Mouse (Mus musculus) neural tube, embryonic 15.5 days (tissue): ENCODE data around the gene Gstp2. TPM values are rescaled to one million over a fixed set of nuclear protein-coding genes. Genes with fewer than 3 reads are reported as not detected.
"Not testable (repeated sequence)": the region's sequence is repeated elsewhere in the genome, so short reads cannot be mapped to it uniquely, and the experiment has no call there.

ENCODE experiments used
- ATAC-seq: fragments of 200-750 bp; cut with Nextera tagmentation; 2 replicates; pipeline ENCODE4 v1.8.0; 2017; ENCODE audit warnings: mild to moderate bottlenecking, moderate TSS enrichment, moderate library complexity; ENCODE audit not compliant: low FRiP score
- H3K27ac ChIP-seq: fragments of 300-500 bp; sonication (generic); replicated peaks from 2 replicates; pipeline ENCODE4 v1.5.1; 2015; ENCODE audit warnings: mild to moderate bottlenecking, inconsistent platforms
- H3K27me3 ChIP-seq: fragments of 300-500 bp; sonication (generic); replicated peaks from 2 replicates; pipeline ENCODE4 v1.6.1; 2015; ENCODE audit warnings: inconsistent platforms
- H3K36me3 ChIP-seq: fragments of 300-500 bp; sonication (generic); 2 replicates; pipeline ENCODE4 v1.6.1; 2015; ENCODE audit warnings: inconsistent platforms
- H3K4me1 ChIP-seq: fragments of 300-500 bp; sonication (generic); 2 replicates; pipeline ENCODE4 v1.6.1; 2015; ENCODE audit warnings: inconsistent platforms
- H3K4me2 ChIP-seq: fragments of 300-500 bp; sonication (generic); 2 replicates; pipeline ENCODE4 v1.6.1; 2015; ENCODE audit warnings: inconsistent platforms, mild to moderate bottlenecking, moderate library complexity
- H3K4me3 ChIP-seq: fragments of 300-500 bp; sonication (generic); replicated peaks from 2 replicates; pipeline ENCODE4 v1.5.1; 2015; ENCODE audit warnings: mild to moderate bottlenecking, inconsistent platforms
- H3K9ac ChIP-seq: fragments of 300-500 bp; sonication (generic); replicated peaks from 2 replicates; pipeline ENCODE4 v1.6.1; 2015; ENCODE audit warnings: mild to moderate bottlenecking, inconsistent platforms
- H3K9me3 ChIP-seq: fragments of 300-500 bp; sonication (generic); replicated peaks from 2 replicates; pipeline ENCODE4 v1.6.1; 2016; ENCODE audit warnings: inconsistent platforms
- WGBS: fragments of 180-500 bp; shearing (Covaris S2); methylation state at CpG from one replicate; pipeline ENCODE4 v1.1.7; 2015; ENCODE audit warnings: mixed read lengths; 5-methylcytosine and 5-hydroxymethylcytosine counted together
- polyA plus RNA-seq: library from polyadenylated mRNA; unstranded; fragments of >200 nt; fragmentation: Nextera tagmentation; extraction: Ambion mirVana; gene quantifications from 2 replicates; pipeline ENCODE4 v1.2.1, GENCODE M21; 2015

The Gstp2 gene
- polyA plus RNA-seq, 1 experiment from 2014 or later: 7.6 TPM

- Histone ChIP-seq H3K36me3 (no peaks in the 10 kb centered on the region), H3K27ac (no peak overlapping the region), H3K9me3 (no peaks in the 10 kb centered on the region), H3K4me2 (no peak overlapping the region), H3K27me3 (no peaks in the 10 kb centered on the region), H3K4me1 (peaks cover 13% of the 10 kb centered on the region; the same call in 1 of the 2 replicates), H3K4me3 (no peak overlapping the region), H3K9ac (no peak overlapping the region)
- ATAC-seq: no peak
- WGBS: 75% methylated on average over 14 of the region's 14 CpGs
These were observed 3.7 kb downstream of the Gstp2 start for GRCm38 (mm10) chr19:4042124-4042523.

GRCm38 (mm10) chr19:4041500-4041899 lies 4.3 kb downstream of the Gstp2 start:
- H3K9me3 ChIP-seq, H3K36me3 ChIP-seq, H3K4me2 ChIP-seq, ATAC-seq, H3K27me3 ChIP-seq, H3K27ac ChIP-seq, H3K9ac ChIP-seq, H3K4me3 ChIP-seq: not testable (repeated sequence)
- WGBS: 85% methylated on average over 3 of the region's 4 CpGs
- peaks cover 16% of the 10 kb centered on the region for H3K4me1 ChIP-seq

GRCm38 (mm10) chr19:4040941-4041340 lies 4.9 kb downstream of the Gstp2 start:
- not testable (repeated sequence) for H3K27me3 ChIP-seq, H3K27ac ChIP-seq, H3K36me3 ChIP-seq, H3K4me2 ChIP-seq, ATAC-seq, H3K4me3 ChIP-seq, H3K9me3 ChIP-seq, H3K9ac ChIP-seq
- peaks cover 19% of the 10 kb centered on the region for H3K4me1 ChIP-seq
- WGBS: 83% methylated on average over 5 of the region's 5 CpGs

GRCm38 (mm10) chr19:4037788-4038232 lies 8.0 kb downstream of the Gstp2 start, which contains the start of gene Gstp1:
Gene Gstp1, minus strand, starts transcription at chr19:4037985.
- H3K4me2 ChIP-seq: peak within 1 kb of the TSS; percentile 70
- peak within 1 kb of the TSS; percentile 67 for H3K27ac ChIP-seq
- peak; percentile 91 for ATAC-seq
- H3K27me3 ChIP-seq: no peaks in the 10 kb centered on the region
- no peaks in the 10 kb centered on the region for H3K9me3 ChIP-seq
- 0 out of 2 replicates have a peak, but pooled peaks cover 2% of the 10 kb centered on the region for H3K36me3 ChIP-seq
- H3K4me3 ChIP-seq: peak within 1 kb of the TSS; percentile 63
- peaks cover 20% of the 10 kb centered on the region for H3K4me1 ChIP-seq
- peak within 1 kb of the TSS; percentile 80 for H3K9ac ChIP-seq
- WGBS: 0% methylated on average over 26 of the region's 26 CpGs

- H3K9ac ChIP-seq: peak overlapping the region; percentile 80
- not testable (repeated sequence) for H3K36me3 ChIP-seq, H3K9me3 ChIP-seq, H3K27me3 ChIP-seq
- peak overlapping the region; percentile 67 for H3K27ac ChIP-seq
- peak; percentile 69; the same call in 1 of the 2 replicates for ATAC-seq
- 27% methylated on average over 8 of the region's 8 CpGs for WGBS
- peak overlapping the region; percentile 63 for H3K4me3 ChIP-seq
- peaks cover 20% of the 10 kb centered on the region for H3K4me1 ChIP-seq
- peak overlapping the region; percentile 70 for H3K4me2 ChIP-seq
These were observed 8.6 kb downstream of the Gstp2 start for GRCm38 (mm10) chr19:4037154-4037787.

- WGBS: 76% methylated on average over 12 of the region's 12 CpGs
- Histone ChIP-seq H3K27ac (no peak overlapping the region), H3K36me3 (0 out of 2 replicates have a peak, but pooled peaks cover 2% of the 10 kb centered on the region), H3K4me1 (peaks cover 20% of the 10 kb centered on the region), H3K27me3 (no peaks in the 10 kb centered on the region), H3K4me3 (no peak overlapping the region), H3K4me2 (peak overlapping the region; percentile 39), H3K9ac (no peak overlapping the region), H3K9me3 (no peaks in the 10 kb centered on the region)
- no peak for ATAC-seq
These were observed 9.3 kb downstream of the Gstp2 start for GRCm38 (mm10) chr19:4036327-4037045.

- Histone ChIP-seq H3K4me2 (no peak overlapping the region), H3K4me1 (peaks cover 20% of the 10 kb centered on the region), H3K9me3 (no peaks in the 10 kb centered on the region), H3K27ac (no peak overlapping the region), H3K9ac (no peak overlapping the region), H3K4me3 (no peak overlapping the region), H3K27me3 (no peaks in the 10 kb centered on the region), H3K36me3 (0 out of 2 replicates have a peak, but pooled peaks cover 2% of the 10 kb centered on the region)
- no peak for ATAC-seq
- WGBS: 67% methylated on average over 5 of the region's 5 CpGs
These were observed 12.1 kb downstream of the Gstp2 start for GRCm38 (mm10) chr19:4033742-4034141.

GRCm38 (mm10) chr19:4033298-4033697 lies 12.5 kb downstream of the Gstp2 start:
- WGBS: 80% methylated on average over 3 of the region's 3 CpGs
- no peak overlapping the region for H3K4me3 ChIP-seq
- no peaks in the 10 kb centered on the region for H3K9me3 ChIP-seq
- no peaks in the 10 kb centered on the region for H3K27me3 ChIP-seq
- H3K36me3 ChIP-seq: 0 out of 2 replicates have a peak, but pooled peaks cover 2% of the 10 kb centered on the region
- H3K4me2 ChIP-seq: no peak overlapping the region
- H3K27ac ChIP-seq: no peak overlapping the region
- peaks cover 18% of the 10 kb centered on the region for H3K4me1 ChIP-seq
- no peak overlapping the region for H3K9ac ChIP-seq
- no peak for ATAC-seq

- peaks cover 14% of the 10 kb centered on the region for H3K4me1 ChIP-seq
- 0 out of 2 replicates have a peak, but pooled peaks cover 2% of the 10 kb centered on the region for H3K36me3 ChIP-seq
- no peak overlapping the region for H3K27ac ChIP-seq
- no peak overlapping the region for H3K4me3 ChIP-seq
- H3K4me2 ChIP-seq: no peak overlapping the region
- no peaks in the 10 kb centered on the region for H3K27me3 ChIP-seq
- ATAC-seq: no peak
- no peak overlapping the region for H3K9ac ChIP-seq
- no peaks in the 10 kb centered on the region for H3K9me3 ChIP-seq
- 76% methylated on average over 7 of the region's 7 CpGs for WGBS
These were observed 13.2 kb downstream of the Gstp2 start for GRCm38 (mm10) chr19:4032668-4033067.

- Histone ChIP-seq H3K27me3 (no peaks in the 10 kb centered on the region), H3K4me2 (no peak overlapping the region)
These were observed 18.2 kb downstream of the Gstp2 start for GRCm38 (mm10) chr19:4027576-4027975.

GRCm38 (mm10) chr19:4023185-4023584 lies 22.6 kb downstream of the Gstp2 start:
- Histone ChIP-seq H3K9ac (no peak overlapping the region), H3K36me3 (no peaks in the 10 kb centered on the region), H3K9me3 (no peaks in the 10 kb centered on the region), H3K4me3 (no peak overlapping the region), H3K4me1 (peaks cover 4% of the 10 kb centered on the region), H3K27me3 (no peaks in the 10 kb centered on the region), H3K27ac (no peak overlapping the region), H3K4me2 (no peak overlapping the region)
- no peak for ATAC-seq
- WGBS: 81% methylated on average over 7 of the region's 7 CpGs

More at GRCm38 (mm10) chr19:4027576-4027975, 18.2 kb downstream of the Gstp2 start:
- H3K4me1 ChIP-seq: no peaks in the 10 kb centered on the region
- H3K9ac ChIP-seq: no peak overlapping the region
- no peaks in the 10 kb centered on the region for H3K9me3 ChIP-seq
- H3K4me3 ChIP-seq: no peak overlapping the region
- no peak for ATAC-seq
- no peaks in the 10 kb centered on the region for H3K36me3 ChIP-seq
- H3K27ac ChIP-seq: no peak overlapping the region
